Mouse (Mus musculus) neural tube, postnatal 0 days (tissue): ENCODE measurements around the gene C1qtnf2. TPM values are rescaled to one million over a fixed set of nuclear protein-coding genes. Genes with fewer than 3 reads are reported as not detected.

Experiments
- polyA plus RNA-seq: library from polyadenylated mRNA; unstranded; fragments of >200 nt; fragmentation: Nextera tagmentation; extraction: Ambion mirVana; gene quantifications from 2 replicates; pipeline ENCODE4 v1.2.1, GENCODE M21; 2015

C1qtnf2 gene
- polyA plus RNA-seq, result 20.6 and 24.6 TPM in 2 replicates

GRCm38 (mm10) chr11:43474225-43474774 lies at the start of gene C1qtnf2:
C1qtnf2 (plus strand) TSS chr11:43474276.

GRCm38 (mm10) chr11:43425824-43426413 lies 48.2 kb upstream of the C1qtnf2 start, which contains the start of gene Pttg1:
Pttg1 (minus strand) TSS chr11:43426251.

GRCm38 (mm10) chr11:43433254-43434023 lies 40.6 kb upstream of the C1qtnf2 start, which contains the start of gene Slu7:
Slu7 (plus strand) TSS chr11:43433744.

GRCm38 (mm10) chr11:43528683-43529499 lies 54.8 kb downstream of the C1qtnf2 start, which contains the start of gene Ccnjl:
Ccnjl (plus strand) TSS chr11:43528784.

Other genes starting within 250 kb of the C1qtnf2 start
- gene Pttg1, start 48.0 kb upstream of the C1qtnf2 start, polyA plus RNA-seq, result 69.7 and 90.3 TPM in 2 replicates
- 44.3 and 47.1 TPM in 2 replicates for gene Slu7, start 40.5 kb upstream of the C1qtnf2 start, polyA plus RNA-seq
- 3.7 and 4.1 TPM in 2 replicates for gene Ccnjl, start 54.5 kb downstream of the C1qtnf2 start, polyA plus RNA-seq
- gene 4933415A04Rik, start 112.8 kb downstream of the C1qtnf2 start, polyA plus RNA-seq, result 1.8 and 2.3 TPM in 2 replicates
- not detected in 2 replicates for gene Fabp6, start 127.3 kb downstream of the C1qtnf2 start, polyA plus RNA-seq
- gene Pwwp2a, start 207.7 kb downstream of the C1qtnf2 start, polyA plus RNA-seq, result 25.5 and 27.1 TPM in 2 replicates